Mouse (Mus musculus) midbrain, embryonic 10.5 days (tissue): ENCODE measurements around the gene Cdk13. TPM values are rescaled to one million over a fixed set of nuclear protein-coding genes. Genes with fewer than 3 reads are reported as not detected.
A peak's percentile ranks its signal among the peaks of the same experiment; 100 is the strongest.

Source experiments
- DNase-seq: peaks from one replicate; pipeline ENCODE4 v3.0.0-alpha.2; 2017; ENCODE audit warnings: low spot score
- H3K27ac ChIP-seq: fragments of 300-500 bp; sonication (generic); replicated peaks from 2 replicates; pipeline ENCODE4 v1.5.1; 2016; ENCODE audit warnings: mild to moderate bottlenecking
- H3K27me3 ChIP-seq: fragments of 300-500 bp; sonication (generic); 2 replicates; pipeline ENCODE4 v1.6.1; 2016; ENCODE audit warnings: low read depth, mild to moderate bottlenecking; ENCODE audit not compliant: poor library complexity, severe bottlenecking
- H3K36me3 ChIP-seq: fragments of 300-500 bp; sonication (generic); 2 replicates; pipeline ENCODE4 v1.6.1; 2016; ENCODE audit warnings: mild to moderate bottlenecking, moderate library complexity
- H3K4me1 ChIP-seq: fragments of 300-500 bp; sonication (generic); 2 replicates; pipeline ENCODE4 v1.6.1; 2016
- H3K4me3 ChIP-seq: fragments of 300-500 bp; sonication (generic); 2 replicates; pipeline ENCODE4 v1.5.1; 2016; ENCODE audit warnings: mild to moderate bottlenecking, moderate library complexity
- H3K9me3 ChIP-seq: fragments of 300-500 bp; sonication (generic); replicated peaks from 2 replicates; pipeline ENCODE4 v1.6.1; 2016; ENCODE audit warnings: mild to moderate bottlenecking
- WGBS: fragments of 180-500 bp; shearing (Covaris S2); methylation state at CpG from one replicate; pipeline ENCODE4 v1.1.7; 2016; 5-methylcytosine and 5-hydroxymethylcytosine counted together
- polyA plus RNA-seq: library from polyadenylated mRNA; unstranded; fragments of >200 nt; fragmentation: Nextera tagmentation; extraction: Ambion mirVana; gene quantifications from 2 replicates; pipeline ENCODE4 v1.2.1, GENCODE M21; 2016

The Cdk13 gene
- polyA plus RNA-seq, 1 experiment from 2014 or later = 11.2 TPM

GRCm38 (mm10) chr13:17802880-17803279, 2.0 kb downstream of the Cdk13 start:
- Histone ChIP-seq H3K36me3 (peaks cover 23% of the 10 kb centered on the region), H3K27me3 (no peaks in the 10 kb centered on the region), H3K9me3 (no peaks in the 10 kb centered on the region), H3K27ac (peak overlapping the region; percentile 95), H3K4me1 (peaks cover 30% of the 10 kb centered on the region), H3K4me3 (peak overlapping the region; percentile 99)
- 9% methylated on average over 3 of the region's 3 CpGs for WGBS
- DNase-seq = no peak

- no peak overlapping the region for H3K27ac ChIP-seq
- no peak overlapping the region for H3K4me3 ChIP-seq
- 91% methylated on average over 2 of the region's 2 CpGs for WGBS
- peaks cover 36% of the 10 kb centered on the region for H3K36me3 ChIP-seq
- peaks cover 24% of the 10 kb centered on the region for H3K4me1 ChIP-seq
- H3K9me3 ChIP-seq = no peaks in the 10 kb centered on the region
- DNase-seq = no peak
- H3K27me3 ChIP-seq = no peaks in the 10 kb centered on the region
These were observed 5.2 kb downstream of the Cdk13 start for GRCm38 (mm10) chr13:17799735-17800134.

GRCm38 (mm10) chr13:17795757-17796456, 9.0 kb downstream of the Cdk13 start:
- no peak for DNase-seq
- 91% methylated on average over 3 of the region's 3 CpGs for WGBS
- H3K9me3 ChIP-seq = no peaks in the 10 kb centered on the region
- no peak overlapping the region for H3K4me3 ChIP-seq
- H3K36me3 ChIP-seq = peaks cover 39% of the 10 kb centered on the region
- no peak overlapping the region for H3K27ac ChIP-seq
- peaks cover 17% of the 10 kb centered on the region for H3K4me1 ChIP-seq
- H3K27me3 ChIP-seq = no peaks in the 10 kb centered on the region

DNA sequence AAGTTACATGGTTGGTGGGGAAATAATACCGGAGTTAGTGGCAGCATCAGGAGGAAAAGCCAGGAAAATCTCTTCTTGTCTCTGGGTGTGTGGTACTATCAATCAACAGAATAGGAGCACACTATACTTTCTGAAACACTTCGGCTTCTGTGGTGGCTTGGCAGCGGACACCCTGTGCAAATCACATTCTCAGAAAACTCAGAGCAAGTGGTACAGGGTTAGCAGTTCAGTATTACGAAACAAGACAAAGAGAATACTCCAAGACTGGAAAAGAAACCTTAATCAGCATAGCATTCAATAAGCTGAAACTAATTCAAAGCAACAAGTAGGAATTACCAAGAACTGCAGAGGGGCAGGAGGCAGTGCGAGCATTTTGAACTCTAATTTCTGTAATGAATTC, 21.3 kb downstream of the Cdk13 start:
- H3K4me3 ChIP-seq = no peak overlapping the region
- DNase-seq = no peak
- no peaks in the 10 kb centered on the region for H3K9me3 ChIP-seq
- H3K27ac ChIP-seq = no peak overlapping the region
- no peaks in the 10 kb centered on the region for H3K27me3 ChIP-seq
- H3K36me3 ChIP-seq = peaks cover 20% of the 10 kb centered on the region
- WGBS = 99% methylated on average over 5 of the region's 5 CpGs
- H3K4me1 ChIP-seq = no peaks in the 10 kb centered on the region

GRCm38 (mm10) chr13:17779923-17780322, 25.0 kb downstream of the Cdk13 start:
- 90% methylated on average over 2 of the region's 2 CpGs for WGBS
- Histone ChIP-seq H3K27ac (no peak overlapping the region), H3K27me3 (no peaks in the 10 kb centered on the region), H3K36me3 (peaks cover 31% of the 10 kb centered on the region), H3K4me1 (no peaks in the 10 kb centered on the region), H3K4me3 (no peak overlapping the region), H3K9me3 (no peaks in the 10 kb centered on the region; the same call in 1 of the 2 replicates)
- no peak for DNase-seq

DNA sequence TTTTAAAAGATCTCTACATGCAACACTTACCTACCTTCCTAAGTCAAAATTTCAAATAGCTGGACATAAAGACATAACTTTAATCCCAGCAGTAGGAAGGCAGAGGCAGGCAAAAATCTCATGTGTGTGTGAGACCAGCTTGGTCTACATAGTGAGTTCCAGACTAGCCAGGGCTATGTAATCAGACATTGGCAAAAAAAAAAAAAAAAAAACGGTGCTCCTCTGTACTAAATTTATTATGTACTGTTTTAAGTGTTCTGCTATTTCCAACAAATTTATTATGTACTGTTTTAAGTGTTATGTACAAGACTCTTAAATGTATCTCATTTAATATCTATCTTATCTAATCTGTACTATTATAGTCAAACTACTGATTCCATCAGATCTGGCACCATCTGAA, 28.6 kb downstream of the Cdk13 start:
- H3K27ac ChIP-seq = no peak overlapping the region
- no peaks in the 10 kb centered on the region for H3K27me3 ChIP-seq
- H3K36me3 ChIP-seq = peaks cover 32% of the 10 kb centered on the region
- 86% methylated on average over 1 of the region's 1 CpGs for WGBS
- no peaks in the 10 kb centered on the region for H3K4me1 ChIP-seq
- no peak overlapping the region for H3K4me3 ChIP-seq
- no peaks in the 10 kb centered on the region; the same call in 1 of the 2 replicates for H3K9me3 ChIP-seq
- DNase-seq = no peak

DNA sequence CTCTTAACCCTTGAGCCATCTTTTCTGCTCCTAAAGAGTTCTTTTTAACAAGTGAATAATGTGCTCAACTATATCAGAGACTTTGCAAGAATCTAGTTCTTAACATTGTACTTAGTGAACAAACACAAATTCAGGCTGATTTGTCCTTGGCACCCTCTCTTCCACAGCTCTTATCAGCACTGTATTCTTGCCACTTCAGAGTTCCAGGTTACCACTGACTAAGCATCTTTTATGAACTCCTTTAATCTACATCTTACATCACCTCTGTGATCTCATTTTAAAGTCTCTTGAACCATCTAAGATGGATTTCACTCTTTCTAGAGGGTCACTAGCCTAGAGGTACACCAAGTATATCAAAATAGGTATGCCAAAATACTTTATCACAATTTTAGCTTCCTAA, 29.5 kb downstream of the Cdk13 start:
- no peaks in the 10 kb centered on the region; the same call in 1 of the 2 replicates for H3K9me3 ChIP-seq
- H3K27ac ChIP-seq = no peak overlapping the region
- H3K27me3 ChIP-seq = no peaks in the 10 kb centered on the region
- DNase-seq = no peak
- peaks cover 35% of the 10 kb centered on the region for H3K36me3 ChIP-seq
- H3K4me1 ChIP-seq = no peaks in the 10 kb centered on the region
- H3K4me3 ChIP-seq = no peak overlapping the region

DNA sequence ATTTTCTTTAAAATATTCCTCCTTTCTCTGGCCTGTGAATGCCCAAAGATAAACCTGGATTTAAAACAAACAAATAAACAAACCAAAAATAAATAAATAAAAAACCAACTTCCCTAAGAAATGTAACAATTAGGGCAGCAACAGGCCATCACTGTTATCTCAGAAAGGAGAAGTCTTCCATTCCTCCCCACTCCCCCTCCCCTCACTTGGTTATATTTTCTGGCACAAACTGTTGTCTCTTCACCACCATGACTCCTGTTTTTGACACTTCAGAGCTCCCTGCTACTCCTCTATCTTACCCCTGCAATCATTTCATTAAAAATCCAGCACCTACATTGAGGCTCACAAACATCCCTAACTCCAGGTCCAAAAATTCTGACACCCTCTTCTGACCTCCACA, 31.8 kb downstream of the Cdk13 start:
- H3K4me1 ChIP-seq = no peaks in the 10 kb centered on the region
- no peak for DNase-seq
- H3K4me3 ChIP-seq = no peak overlapping the region
- H3K27ac ChIP-seq = no peak overlapping the region
- H3K9me3 ChIP-seq = no peaks in the 10 kb centered on the region; the same call in 1 of the 2 replicates
- peaks cover 21% of the 10 kb centered on the region for H3K36me3 ChIP-seq
- no peaks in the 10 kb centered on the region for H3K27me3 ChIP-seq

GRCm38 (mm10) chr13:17772574-17772973, 32.3 kb downstream of the Cdk13 start:
- H3K4me1 ChIP-seq = no peaks in the 10 kb centered on the region
- H3K9me3 ChIP-seq = no peaks in the 10 kb centered on the region
- H3K27me3 ChIP-seq = no peaks in the 10 kb centered on the region
- H3K36me3 ChIP-seq = peaks cover 16% of the 10 kb centered on the region
- H3K4me3 ChIP-seq = no peak overlapping the region
- DNase-seq = no peak
- no peak overlapping the region for H3K27ac ChIP-seq
- 93% methylated on average over 6 of the region's 6 CpGs for WGBS

- H3K27me3 ChIP-seq = no peaks in the 10 kb centered on the region
- no peak for DNase-seq
- H3K4me3 ChIP-seq = no peak overlapping the region
- H3K9me3 ChIP-seq = no peaks in the 10 kb centered on the region
- H3K36me3 ChIP-seq = peaks cover 44% of the 10 kb centered on the region
- H3K4me1 ChIP-seq = no peaks in the 10 kb centered on the region
- 81% methylated on average over 1 of the region's 1 CpGs for WGBS
- no peak overlapping the region for H3K27ac ChIP-seq
These were observed 42.5 kb downstream of the Cdk13 start for GRCm38 (mm10) chr13:17762405-17762804.

DNA sequence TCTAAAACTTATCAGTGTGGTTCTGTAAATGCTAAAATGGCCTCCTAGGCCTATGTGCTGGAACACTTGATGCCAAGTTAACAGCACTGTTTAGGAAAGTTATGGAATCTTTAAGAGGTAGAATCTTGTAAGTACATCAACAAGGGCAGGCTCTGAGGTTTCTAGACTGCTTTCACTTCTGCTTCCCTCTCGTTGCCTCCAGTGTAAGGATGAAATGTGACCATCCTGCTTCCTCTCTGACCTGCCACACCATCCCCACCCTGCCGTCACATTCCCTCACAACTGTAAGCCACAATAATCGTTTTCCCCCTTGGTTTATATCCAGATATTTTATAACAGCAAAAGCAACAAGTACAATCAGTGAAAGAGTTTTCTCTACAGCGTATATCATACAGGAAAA, 49.9 kb downstream of the Cdk13 start:
- Histone ChIP-seq H3K4me1 (no peaks in the 10 kb centered on the region), H3K9me3 (no peaks in the 10 kb centered on the region), H3K36me3 (peaks cover 32% of the 10 kb centered on the region), H3K4me3 (no peak overlapping the region), H3K27me3 (no peaks in the 10 kb centered on the region), H3K27ac (no peak overlapping the region)
- 88% methylated on average over 4 of the region's 4 CpGs for WGBS
- DNase-seq = no peak

- no peak overlapping the region for H3K4me3 ChIP-seq
- H3K27ac ChIP-seq = no peak overlapping the region
- 97% methylated on average over 3 of the region's 3 CpGs for WGBS
- no peaks in the 10 kb centered on the region for H3K4me1 ChIP-seq
- peaks cover 32% of the 10 kb centered on the region for H3K36me3 ChIP-seq
- H3K27me3 ChIP-seq = no peaks in the 10 kb centered on the region
- DNase-seq = no peak
- no peaks in the 10 kb centered on the region for H3K9me3 ChIP-seq
These were observed 76.1 kb downstream of the Cdk13 start for GRCm38 (mm10) chr13:17728798-17729197.

- DNase-seq = no peak
- WGBS = 94% methylated on average over 4 of the region's 4 CpGs
These were observed 77.0 kb downstream of the Cdk13 start for GRCm38 (mm10) chr13:17727922-17728321.

DNA sequence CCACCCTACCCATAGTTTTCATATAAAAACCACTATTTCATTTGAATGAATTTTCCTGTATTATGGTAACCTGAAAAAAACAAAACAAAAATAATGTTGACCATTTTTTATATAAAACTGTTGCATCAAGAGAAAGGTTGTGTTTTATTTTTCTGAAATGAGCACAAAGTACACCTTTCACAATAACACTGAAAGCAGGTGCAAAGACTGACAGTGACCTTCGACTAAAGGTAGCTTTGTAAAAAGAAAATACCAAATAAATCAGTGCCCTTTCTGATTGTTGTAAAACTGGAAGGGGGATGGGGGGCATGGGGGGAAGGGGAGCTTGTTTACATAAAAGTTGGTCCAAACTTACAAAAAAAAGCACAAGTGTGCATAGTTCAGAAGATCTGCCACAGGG, 87.5 kb downstream of the Cdk13 start:
- no peaks in the 10 kb centered on the region for H3K27me3 ChIP-seq
- H3K4me3 ChIP-seq = no peak overlapping the region
- no peak for DNase-seq
- 83% methylated on average over 1 of the region's 1 CpGs for WGBS
- peaks cover 59% of the 10 kb centered on the region for H3K36me3 ChIP-seq
- H3K4me1 ChIP-seq = no peaks in the 10 kb centered on the region
- no peak overlapping the region for H3K27ac ChIP-seq
- H3K9me3 ChIP-seq = no peaks in the 10 kb centered on the region

More at GRCm38 (mm10) chr13:17727922-17728321, 77.0 kb downstream of the Cdk13 start:
- no peaks in the 10 kb centered on the region for H3K9me3 ChIP-seq
- no peak overlapping the region for H3K27ac ChIP-seq
- no peaks in the 10 kb centered on the region for H3K27me3 ChIP-seq
- no peak overlapping the region for H3K4me3 ChIP-seq
- H3K36me3 ChIP-seq = peaks cover 28% of the 10 kb centered on the region
- no peaks in the 10 kb centered on the region for H3K4me1 ChIP-seq
